In genomic region chr8:66883866-66884265, GRCm38 (mm10) we compare ENCODE assay signal across 34 mouse cellular contexts.
"Had no signal": no experiment of that assay in that cellular context is flagged by ENCODE, and none has a peak within 500 bp of the region (broad histone marks: within the 10 kb centered on the region; RNA-seq: fewer than 3 reads in every experiment).

No protein-coding gene starts in this region.

- H3K27ac ChIP-seq: heart, embryonic 13.5 days; heart, embryonic 15.5 days; hindbrain, embryonic 10.5 days; hindbrain, embryonic 12.5 days; hindbrain, embryonic 13.5 days; hindbrain, embryonic 14.5 days; hindbrain, embryonic 15.5 days; hindbrain, postnatal 0 days; intestine, embryonic 15.5 days; kidney, embryonic 15.5 days; kidney, postnatal 0 days; layer of hippocampus, adult 2 months had no signal

- H3K9me3 ChIP-seq: heart, embryonic 12.5 days; heart, embryonic 13.5 days; heart, embryonic 15.5 days; hindbrain, embryonic 10.5 days; hindbrain, embryonic 12.5 days; hindbrain, embryonic 13.5 days; hindbrain, embryonic 15.5 days; intestine, embryonic 15.5 days; kidney, embryonic 15.5 days had no signal

- ATAC-seq: hindbrain, embryonic 16.5 days; hindbrain, postnatal 0 days; inflammation-experienced regulatory T-cells, adult 6 months; intestine, embryonic 15.5 days; intestine, embryonic 16.5 days; intestine, postnatal 0 days had no signal

- H3K4me1 ChIP-seq: heart, embryonic 12.5 days; heart, embryonic 13.5 days; heart, embryonic 15.5 days; hindbrain, embryonic 10.5 days; hindbrain, embryonic 12.5 days; hindbrain, embryonic 13.5 days; hindbrain, embryonic 15.5 days; intestine, embryonic 15.5 days; kidney, embryonic 15.5 days had no signal

- H3K4me3 ChIP-seq: heart, embryonic 12.5 days; heart, embryonic 13.5 days; heart, embryonic 15.5 days; hindbrain, embryonic 10.5 days; hindbrain, embryonic 12.5 days; hindbrain, embryonic 13.5 days; hindbrain, embryonic 15.5 days; intestine, embryonic 15.5 days; kidney, embryonic 15.5 days; layer of hippocampus, adult 2 months; left cerebral cortex, adult 2 months had no signal

- H3K36me3 ChIP-seq: intestine, embryonic 15.5 days had no signal

- H3K27me3 ChIP-seq: heart, embryonic 12.5 days; heart, embryonic 13.5 days; heart, embryonic 15.5 days; hindbrain, embryonic 12.5 days; hindbrain, embryonic 13.5 days; hindbrain, embryonic 15.5 days; intestine, embryonic 15.5 days; kidney, embryonic 15.5 days had no signal

- DNase-seq: heart, postnatal 10 days; heart, postnatal 14 days; heart, postnatal 36 days; heart, postnatal 4 days; kidney, adult 11 months; kidney, adult 18-20 months; kidney, adult 2 months; kidney, adult 8-10 months; kidney, adult 9 months; kidney, postnatal 10 days; kidney, postnatal 14 days; kidney, postnatal 25 days; kidney, postnatal 36 days; kidney, postnatal 4 days; layer of hippocampus, adult 9-11 months; layer of hippocampus, postnatal 36 days had no signal
